Mouse (Mus musculus) heart, adult 18-20 months (tissue): ENCODE data around the gene Ppp6r3. TPM values are rescaled to one million over a fixed set of nuclear protein-coding genes. Genes with fewer than 3 reads are reported as not detected.

Source experiments
- DNase-seq, 2 experiments: peaks; one replicate each; pipeline ENCODE4 v3.0.0; 2021 to 2022; ENCODE audit warnings: mixed read lengths in 1 of 2
- long read RNA-seq, 2 experiments: library from polyadenylated mRNA; stranded (forward); transcript quantifications; one replicate each; pipeline ENCODE4 v2.0.0; 2021
- total RNA-seq, 2 experiments: library from RNA; stranded (reverse); gene quantifications; 2 replicates each; pipeline ENCODE4 v1.2.3; 2021

Gene Ppp6r3
- 10 to 100 TPM; 69.6 to 70.7 TPM for total RNA-seq
- long read RNA-seq, experiment 1, full-length matches to known transcripts, result 12 of 26 reads
- long read RNA-seq, experiment 1, partial matches to known transcripts, result 4 of 26 reads
- long read RNA-seq, experiment 1, other reads (novel, unspliced or antisense), result 10 of 26 reads
- long read RNA-seq, experiment 2, full-length matches to known transcripts, result 4 of 10 reads
- long read RNA-seq, experiment 2, partial matches to known transcripts, result 2 of 10 reads
- long read RNA-seq, experiment 2, other reads (novel, unspliced or antisense), result 4 of 10 reads

DNA sequence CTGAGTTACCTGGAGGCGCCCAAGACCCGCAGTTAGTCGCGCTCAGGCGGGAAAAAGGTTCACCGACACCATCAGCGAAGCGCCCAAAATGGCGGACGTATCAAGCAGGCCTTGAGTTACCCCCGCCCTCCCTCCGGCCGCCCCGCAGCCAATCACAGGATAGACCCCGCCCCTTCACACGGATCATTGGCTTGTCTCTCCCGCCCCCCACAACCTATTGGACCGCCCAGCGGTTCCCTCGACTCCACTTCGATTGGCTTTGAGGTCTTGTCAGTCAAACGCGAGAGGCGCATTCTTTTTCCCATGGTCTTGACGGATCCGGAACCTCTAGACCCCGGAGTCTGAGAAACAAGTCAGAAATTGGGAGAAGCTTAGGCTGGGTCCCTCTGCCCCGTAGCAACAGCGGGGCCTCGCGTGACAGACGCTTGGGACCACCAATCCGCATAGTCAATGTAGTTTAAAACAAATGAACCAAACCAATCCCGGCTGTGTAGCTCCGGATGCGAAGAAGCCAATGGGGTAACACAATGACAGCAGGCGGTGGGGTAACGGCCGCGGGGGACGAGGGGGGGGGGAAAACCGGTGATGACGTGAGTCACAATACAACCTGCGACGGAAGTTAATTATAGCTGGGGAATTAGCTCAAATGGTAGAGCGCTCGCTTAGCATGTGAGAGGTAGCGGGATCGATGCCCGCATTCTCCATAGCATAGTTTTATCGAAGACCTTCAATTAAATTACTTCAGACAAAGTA is at the start of gene Ppp6r3:
Gene Ppp6r3 (minus strand): TSS at position 118 of the 753 bp plus-strand sequence.
- DNase-seq, result peak; percentile 99

- DNase-seq, result no peak
These were observed 49.6 kb upstream of the Ppp6r3 start for GRCm38 (mm10) chr19:3625111-3625510.

GRCm38 (mm10) chr19:3623824-3624223 is 48.3 kb upstream of the Ppp6r3 start:
- peak; percentile 56 to 83 for DNase-seq

GRCm38 (mm10) chr19:3623294-3623693 is 47.7 kb upstream of the Ppp6r3 start:
- no peak for DNase-seq

DNA sequence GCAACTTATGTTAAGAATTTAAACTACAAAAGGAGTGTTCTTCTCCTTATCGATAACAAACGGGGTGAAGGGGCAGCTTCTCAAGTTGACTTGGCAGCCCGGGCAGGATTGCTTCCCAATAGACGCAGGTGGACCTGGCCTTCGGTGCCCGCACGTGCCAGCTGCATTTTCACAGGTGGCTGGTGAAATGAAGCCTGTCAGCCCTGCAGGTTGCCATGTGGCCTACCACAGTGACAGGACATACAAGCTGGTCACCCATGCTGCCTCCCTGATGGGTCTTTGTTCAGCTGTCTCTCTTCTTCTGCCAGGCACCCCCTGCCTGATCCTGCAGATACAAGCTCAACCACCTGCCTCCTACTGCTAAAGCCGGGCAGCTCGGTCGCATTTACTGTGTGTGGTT is 45.3 kb upstream of the Ppp6r3 start:
- no peak for DNase-seq

GRCm38 (mm10) chr19:3619359-3619758 is 43.8 kb upstream of the Ppp6r3 start:
- no peak for DNase-seq

- no peak for DNase-seq
These were observed 38.4 kb upstream of the Ppp6r3 start for GRCm38 (mm10) chr19:3613991-3614390.

DNA sequence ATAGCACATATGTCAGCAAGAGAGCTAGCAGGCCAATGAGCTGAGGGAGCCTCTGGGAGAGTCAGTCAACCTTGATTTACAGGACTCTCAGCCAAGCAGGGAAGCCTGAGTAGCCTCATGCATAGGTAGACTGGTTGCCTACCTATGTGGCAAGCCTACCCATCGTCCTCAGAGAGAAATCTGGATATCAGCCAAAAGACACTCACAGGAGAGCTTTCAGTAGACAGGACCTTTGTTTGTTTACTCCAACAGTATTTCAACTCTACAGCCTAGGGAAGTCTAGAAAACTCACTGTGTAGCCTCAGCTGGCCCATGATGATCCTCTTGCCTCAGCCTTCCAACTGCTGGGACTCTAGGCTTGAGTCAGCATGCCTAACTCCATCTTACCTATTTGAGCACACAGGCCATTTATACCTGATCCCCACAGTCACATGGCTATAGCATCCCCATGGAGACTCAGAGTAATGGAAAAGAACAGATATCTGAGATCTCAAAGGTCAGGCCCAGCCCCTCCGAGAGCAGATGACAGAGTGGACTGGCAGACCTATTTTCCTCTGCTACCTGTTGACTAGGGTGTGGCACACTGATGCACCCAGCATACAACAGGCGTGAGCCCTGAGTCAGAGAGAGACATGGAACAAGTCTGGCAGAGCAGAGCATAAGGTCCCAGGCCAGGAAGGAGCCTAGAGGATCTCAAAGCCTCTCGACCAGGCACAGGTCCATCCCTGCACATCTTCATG is 37.2 kb upstream of the Ppp6r3 start:
- DNase-seq, result no peak

DNA sequence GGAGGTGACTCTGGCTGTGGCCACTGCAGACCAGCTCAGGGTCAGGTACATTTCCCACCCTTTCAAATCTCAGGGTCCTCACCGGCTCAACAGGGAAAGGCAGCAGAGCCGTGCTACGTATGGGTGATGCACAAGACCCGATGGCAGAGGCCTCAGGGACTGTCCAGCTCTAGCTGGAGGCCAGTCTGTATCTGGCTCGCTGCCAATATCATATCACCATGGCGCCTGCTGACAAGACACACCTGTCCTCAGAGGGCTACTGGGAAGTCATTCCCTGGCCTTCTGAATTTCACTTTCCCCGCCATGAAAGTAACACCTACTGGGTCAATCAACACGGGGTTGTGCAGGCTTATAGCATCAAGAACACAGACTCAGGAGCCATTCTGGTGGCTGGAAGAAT is 36.2 kb upstream of the Ppp6r3 start:
- DNase-seq, result no peak

- DNase-seq, result no peak
These were observed 35.3 kb upstream of the Ppp6r3 start for GRCm38 (mm10) chr19:3610886-3611285.

DNA sequence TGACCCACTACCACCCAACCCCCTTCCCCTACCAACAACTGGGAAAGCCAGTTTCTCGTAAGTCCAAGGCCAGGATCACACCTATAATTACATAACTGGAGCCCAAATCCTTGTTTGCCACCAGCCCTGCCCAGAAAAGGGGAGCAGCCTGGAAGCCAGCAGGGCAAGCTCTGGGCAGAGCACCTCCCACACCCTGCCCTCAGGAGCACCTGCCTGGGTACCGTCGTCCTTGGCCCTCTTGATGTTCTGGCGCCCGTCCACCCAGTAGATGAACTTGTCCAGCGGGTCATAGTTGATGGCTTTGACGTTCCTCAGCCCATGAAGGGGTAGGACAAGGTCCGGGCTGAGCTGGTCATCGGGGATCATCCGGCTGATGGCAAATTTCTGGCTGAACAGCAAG is 34.3 kb upstream of the Ppp6r3 start:
- no peak for DNase-seq

- DNase-seq, result peak in 1 of 2 experiments; percentile 31
These were observed 18.8 kb upstream of the Ppp6r3 start for GRCm38 (mm10) chr19:3594316-3594715.

DNA sequence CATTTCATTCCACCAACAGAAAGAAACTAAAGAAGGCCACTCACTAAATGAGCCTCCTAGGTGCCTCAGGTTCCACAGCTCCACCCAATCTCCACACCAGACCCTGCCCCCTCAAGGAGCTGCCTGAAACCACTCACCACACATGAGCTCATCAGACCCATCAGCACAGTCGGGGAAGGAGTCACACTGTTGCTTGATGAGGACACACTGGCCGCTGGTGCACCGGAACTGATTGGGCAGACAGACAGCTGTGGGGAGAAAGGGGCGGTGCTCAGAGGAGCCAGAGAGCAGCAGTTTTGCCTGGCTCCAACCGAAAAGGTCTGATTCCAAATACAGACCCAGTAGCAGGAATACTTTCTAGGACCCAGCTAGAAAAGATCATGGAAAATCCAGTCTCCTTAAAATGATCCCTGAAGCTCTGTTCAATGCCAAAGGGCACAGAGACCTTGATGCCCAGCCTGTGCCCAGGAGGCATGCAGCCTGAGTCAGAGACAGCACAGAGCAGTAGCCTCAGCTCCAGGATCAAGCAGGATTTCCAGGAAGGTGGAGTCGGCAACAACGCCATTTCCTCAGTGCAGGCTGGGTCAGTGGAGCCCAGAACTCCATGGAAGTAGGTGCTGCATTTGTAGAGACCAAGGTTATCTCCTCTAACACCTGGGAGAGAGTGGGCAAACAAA is 18.0 kb upstream of the Ppp6r3 start:
- DNase-seq, result no peak

DNA sequence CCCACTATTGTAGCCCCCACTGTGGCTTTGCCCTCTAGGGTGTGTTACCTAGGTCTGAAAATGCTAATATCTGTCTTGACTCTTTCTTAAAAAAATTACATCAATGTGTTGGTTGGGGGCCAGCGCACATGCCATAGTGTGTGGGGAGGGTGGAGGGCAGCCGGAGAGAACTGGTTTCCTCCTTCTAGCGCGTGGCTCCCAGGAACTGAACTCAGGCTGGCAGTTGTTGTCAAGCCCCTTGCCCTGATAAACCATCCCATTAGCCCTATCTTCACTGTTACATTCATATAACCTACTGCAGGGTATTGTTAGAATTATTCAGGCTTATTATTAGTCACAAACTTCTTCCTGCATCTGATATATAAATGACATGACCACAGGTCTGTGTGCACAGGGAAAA is 14.4 kb upstream of the Ppp6r3 start:
- no peak for DNase-seq

GRCm38 (mm10) chr19:3589547-3589946 is 14.0 kb upstream of the Ppp6r3 start:
- DNase-seq, result no peak

DNA sequence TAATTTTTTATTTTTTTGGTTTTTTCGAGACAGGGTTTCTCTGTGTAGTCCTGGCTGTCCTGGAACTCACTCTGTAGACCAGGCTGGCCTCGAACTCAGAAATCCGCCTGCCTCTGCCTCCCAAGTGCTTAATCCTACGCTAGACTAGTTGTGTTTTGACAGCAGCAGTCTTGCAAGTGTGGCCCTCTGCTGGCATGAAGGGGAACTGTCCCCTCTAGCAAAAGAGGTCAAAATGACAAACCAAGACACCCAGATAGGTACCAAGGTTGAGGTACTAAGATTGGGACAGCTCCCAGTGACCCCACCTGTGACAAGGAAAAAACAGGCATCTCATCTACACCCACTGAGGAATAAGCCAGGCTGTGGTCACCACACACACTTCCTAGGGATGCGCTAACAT is 12.2 kb upstream of the Ppp6r3 start:
- DNase-seq, result peak; percentile 22 to 43

GRCm38 (mm10) chr19:3586540-3586939 is 11.0 kb upstream of the Ppp6r3 start:
- peak; percentile 43 to 73 for DNase-seq

DNA sequence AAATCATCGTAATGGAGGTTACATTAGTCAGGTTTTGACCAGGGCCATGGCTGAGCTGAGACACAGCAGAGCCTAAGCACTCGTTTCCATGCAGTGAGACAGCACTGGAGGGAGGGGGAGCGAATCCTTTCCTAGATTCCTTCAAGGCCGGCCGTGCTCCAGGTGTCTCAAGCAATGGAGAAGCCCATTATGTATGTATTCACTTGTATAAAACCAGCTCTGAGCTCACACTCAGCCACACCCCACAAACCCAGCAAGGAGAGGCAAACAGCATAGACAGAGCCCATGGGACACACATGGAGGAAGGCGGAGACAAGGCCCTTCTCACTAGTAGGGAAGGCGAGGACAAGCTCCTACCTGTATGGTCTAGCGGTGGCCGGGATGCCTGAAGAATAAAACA is 10.5 kb upstream of the Ppp6r3 start:
- no peak for DNase-seq

- DNase-seq, result peak; percentile 40 to 78
These were observed 5.8 kb upstream of the Ppp6r3 start for GRCm38 (mm10) chr19:3581326-3581725.

DNA sequence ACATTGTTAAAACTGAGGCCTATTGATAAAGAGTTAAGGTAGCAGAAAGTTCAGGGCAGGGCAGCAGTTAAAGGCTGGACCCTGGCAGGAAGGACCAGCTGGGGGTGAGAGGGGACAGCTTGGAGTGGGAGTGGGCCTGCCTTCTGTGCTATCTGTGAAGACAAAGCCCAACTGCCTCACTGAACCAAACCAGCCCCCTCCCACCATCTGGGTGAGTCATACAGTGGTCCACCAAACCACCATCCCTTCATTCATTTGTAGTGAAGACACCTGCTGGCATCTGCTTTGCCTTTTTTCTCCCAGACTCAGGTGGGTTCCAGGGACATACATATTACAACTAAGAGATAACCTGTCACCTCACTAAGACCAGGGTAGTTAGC is 2.4 kb upstream of the Ppp6r3 start:
- no peak for DNase-seq

GRCm38 (mm10) chr19:3577265-3577910 is 1.8 kb upstream of the Ppp6r3 start:
- DNase-seq, result peak; percentile 26 to 28
